Mouse (Mus musculus) cerebellum, adult 11 months (tissue): ENCODE data around the gene Rai14.

Experiments
- DNase-seq: peaks from one replicate; pipeline ENCODE4 v3.0.0; 2022

The Rai14 gene

DNA sequence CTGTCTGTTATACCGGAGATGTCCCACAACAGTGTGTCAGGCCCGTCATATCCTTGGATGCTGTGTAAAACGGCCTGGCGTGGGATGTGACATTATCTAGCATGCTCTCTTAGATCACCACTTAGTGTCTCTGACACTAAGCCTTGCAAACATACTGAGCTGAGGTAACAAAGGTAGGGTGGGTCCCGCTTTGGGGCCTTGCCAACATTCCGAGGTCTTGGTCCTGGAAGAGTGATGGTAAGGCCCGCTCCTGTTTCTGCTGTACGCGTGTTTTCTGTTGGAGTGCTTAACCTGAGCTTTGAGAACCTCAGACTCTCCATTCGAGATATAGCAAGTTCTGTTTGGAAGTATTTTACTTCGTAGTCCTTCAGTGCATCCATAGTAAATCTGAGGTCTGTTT is 5.8 kb upstream of the Rai14 start:
- DNase-seq: no peak

DNA sequence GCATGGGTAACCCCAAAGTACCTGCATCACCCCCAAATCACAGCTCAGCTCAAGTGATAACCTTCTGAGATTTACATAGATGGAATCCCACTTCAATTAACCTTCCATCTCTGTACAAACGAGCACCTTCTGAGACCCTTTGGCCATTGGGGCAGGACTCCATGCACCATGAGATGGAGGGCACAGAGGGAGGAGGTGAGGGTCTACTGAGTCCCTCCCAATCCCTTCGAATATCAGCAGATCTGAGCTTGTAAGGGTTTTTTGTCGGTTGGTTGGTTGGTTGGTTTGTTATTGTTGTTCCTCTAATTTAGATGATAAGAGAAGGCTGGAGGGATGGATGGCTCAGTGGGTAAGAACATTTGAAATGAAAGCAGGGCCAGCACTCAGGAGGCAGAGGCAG is 5.1 kb upstream of the Rai14 start:
- no peak for DNase-seq

DNA sequence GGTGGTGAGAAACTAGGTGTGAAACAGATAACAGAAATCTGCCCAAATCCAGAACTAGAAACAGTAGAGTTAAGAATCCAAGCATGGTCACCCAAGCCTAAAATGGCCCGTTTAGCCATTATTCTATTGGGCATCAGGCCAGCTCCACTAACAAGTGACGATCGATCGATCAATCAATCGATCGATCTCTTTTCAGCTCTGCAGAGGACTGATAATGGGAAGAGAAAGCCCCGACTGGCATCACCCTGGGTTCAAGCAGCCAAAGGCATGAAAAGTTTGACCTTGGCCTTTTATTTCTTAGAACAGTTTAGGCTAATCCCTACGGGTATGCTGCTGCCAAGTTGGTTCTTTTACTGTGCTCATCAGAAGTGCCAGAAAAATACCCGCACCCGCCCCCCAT is 4.3 kb upstream of the Rai14 start:
- no peak for DNase-seq

DNA sequence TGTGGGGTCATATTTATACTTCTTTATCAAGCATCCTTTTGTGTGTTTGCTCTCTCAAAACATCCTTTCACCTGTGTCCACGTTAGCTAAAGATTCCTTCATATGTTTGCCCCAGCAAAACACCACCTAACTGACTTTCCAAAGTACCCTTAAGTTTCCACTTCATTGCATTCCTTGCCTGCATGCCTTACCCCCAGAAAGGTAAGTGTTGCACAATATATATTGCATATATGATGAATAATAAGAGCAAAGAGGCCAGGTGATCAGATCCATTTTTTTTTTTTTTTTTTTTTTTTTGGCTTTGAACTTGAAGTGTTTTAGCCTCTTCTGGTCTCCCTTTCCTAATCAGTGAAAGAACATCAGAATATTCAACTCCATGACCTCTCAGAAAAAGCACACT is 2.9 kb upstream of the Rai14 start:
- DNase-seq: no peak

DNA sequence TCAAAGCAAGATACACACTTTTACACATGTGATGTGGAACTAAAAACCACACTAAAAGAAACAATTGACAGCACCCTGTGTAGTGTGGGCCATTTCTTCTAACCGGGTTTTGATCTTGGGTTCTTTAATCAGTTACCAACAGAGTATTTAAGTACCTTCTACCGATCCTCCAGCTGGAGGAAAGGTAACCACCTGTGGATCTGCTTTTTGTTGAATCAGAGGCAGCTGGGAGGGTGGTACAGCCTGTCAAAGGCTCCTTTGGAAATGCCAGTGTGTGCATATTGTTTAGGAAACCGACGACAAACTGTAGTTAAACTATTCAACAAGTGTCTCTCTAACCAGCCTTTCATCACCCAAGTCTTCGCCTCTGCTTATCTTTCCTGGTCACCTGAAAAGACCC is 1.5 kb upstream of the Rai14 start:
- DNase-seq: no peak

DNA sequence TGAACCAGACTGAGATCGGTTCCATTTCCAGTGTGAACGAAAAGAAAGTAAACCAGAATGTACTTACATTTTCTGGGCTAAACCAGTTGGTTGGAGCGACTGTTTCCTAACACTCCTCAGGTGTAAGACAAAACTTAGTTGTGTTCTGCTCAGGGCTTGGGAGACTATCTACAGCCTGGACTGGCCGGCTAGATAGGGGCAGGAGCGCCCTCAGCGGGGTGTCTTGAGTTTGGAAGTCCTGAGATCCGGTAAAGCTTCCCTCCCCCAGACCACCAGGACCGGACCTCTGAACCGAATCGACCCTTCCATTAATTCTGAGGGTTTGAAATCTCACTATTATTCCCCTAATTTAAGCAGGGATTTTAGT is 698 bp upstream of the Rai14 start:
- no peak for DNase-seq

DNA sequence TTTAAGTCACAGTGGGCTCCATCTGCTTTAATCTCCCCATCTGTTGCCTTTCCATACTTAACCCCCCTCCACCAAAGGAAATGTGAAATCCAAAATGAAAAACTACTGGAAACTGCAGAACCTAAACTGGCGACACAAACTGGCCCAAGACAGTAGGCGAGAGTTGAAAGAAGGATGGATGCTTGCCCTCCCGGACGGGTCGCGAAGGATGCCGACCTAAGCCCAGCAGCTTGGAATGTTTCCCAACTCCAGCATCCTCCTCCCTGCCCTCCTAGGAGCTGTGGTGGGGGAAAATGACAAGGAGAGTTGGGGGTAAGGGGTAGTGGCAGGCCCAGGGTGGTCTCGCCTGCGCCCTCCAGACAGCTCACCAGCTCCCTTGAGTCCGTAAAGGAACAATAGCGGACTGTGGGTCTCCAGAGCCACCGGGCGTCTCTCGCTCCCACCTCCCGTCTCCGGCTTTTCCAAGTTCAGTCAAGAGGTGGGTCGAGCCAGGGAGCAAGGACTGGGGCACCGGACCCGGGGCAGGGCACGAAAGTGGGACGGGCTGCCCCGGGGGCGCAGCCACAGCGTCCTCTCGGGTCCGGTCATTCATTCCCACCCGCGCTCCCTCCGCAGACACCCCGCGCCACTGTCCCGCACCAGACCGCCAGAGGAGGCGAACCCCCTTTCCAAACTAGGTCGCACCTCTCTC is 653 bp downstream of the Rai14 start:
- DNase-seq: no peak

DNA sequence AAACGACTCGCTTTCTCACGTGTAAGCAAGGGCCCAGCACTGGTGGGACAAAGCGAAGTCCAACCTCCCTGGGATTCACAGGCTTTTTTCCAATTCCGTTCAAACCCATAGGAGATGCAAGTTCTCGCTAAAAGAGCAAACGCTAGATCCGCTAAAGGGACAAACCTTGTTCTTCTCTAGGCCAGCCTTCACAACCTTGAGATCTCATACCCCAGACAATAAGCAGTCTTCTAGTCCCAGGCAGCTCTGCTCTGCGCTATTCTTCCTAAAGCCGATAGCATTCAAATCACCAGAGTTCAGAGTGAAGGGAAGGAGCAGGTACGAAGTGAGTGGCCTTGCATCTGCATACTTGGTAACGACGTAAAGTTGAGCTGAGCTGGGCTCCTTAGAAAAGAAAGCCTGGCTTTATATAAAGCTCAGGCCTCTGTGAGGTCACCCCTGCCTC is 1.2 kb downstream of the Rai14 start:
- no peak for DNase-seq

DNA sequence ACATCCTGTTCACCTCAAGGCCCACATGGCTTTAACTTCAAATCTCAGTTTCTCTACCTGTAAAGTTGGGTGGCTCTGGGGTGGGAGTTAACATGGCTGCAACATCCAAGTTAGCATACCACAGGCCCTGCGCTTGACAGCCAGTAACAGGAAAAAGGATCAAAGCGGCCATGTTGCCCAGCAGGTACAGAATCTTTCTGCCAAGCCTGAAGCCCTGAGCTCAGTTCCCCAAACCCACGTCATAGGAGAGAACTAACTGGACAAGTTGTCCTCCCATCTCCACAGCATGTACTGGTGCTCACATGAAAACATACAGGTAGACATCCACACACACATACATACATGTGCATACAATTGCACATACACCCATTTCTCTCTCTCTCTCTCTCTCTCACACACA is 2.1 kb downstream of the Rai14 start:
- no peak for DNase-seq

DNA sequence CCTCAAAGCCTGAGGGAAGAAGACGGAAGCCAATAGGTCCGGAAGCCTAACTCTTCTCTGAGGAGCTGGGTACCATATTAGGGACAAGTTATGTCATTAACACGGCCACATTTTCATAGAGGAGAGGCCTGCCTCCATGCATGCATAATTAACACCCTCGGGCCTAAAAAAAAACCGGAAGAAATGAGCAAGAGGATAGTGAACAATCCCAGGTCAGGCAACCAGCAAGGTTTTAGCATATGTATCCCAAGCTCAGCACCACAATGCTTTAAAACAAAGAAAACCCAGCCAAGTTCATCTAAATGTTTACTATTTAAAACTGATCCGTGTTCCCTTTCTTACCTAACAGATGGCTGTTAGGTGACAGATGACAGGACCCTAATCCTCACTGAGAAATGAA is 3.2 kb downstream of the Rai14 start:
- DNase-seq: no peak

DNA sequence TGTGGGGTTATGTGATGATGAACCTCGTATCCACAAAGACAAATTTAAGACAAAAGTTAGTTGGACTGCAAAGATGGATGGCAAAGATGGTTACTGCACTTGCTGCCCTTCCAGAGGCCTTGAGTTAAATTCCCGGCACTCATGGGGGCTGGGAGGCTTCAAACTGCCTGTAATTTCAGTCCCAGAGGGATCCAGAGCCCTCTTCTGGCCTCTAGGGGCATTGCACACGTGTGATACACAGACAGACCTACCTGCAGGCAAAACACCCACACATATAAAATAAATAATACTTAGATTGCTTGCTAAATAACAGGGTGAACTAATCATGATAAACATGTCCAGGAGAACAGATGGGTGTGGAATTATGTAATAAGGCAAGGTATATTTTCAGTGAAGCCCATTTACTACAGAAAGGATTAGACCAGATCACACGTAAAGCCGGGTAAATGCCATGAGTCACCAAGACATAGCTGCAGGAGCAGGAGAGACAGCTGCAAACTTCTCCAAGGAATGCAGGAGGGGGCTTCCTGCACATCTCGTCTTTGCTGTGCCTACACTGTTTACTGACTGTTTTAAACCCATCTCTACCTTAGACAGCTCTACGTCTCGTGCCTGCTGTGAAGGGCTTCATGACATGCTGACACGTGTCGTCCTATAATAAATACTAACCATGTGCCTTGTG is 5.7 kb downstream of the Rai14 start:
- DNase-seq: no peak

DNA sequence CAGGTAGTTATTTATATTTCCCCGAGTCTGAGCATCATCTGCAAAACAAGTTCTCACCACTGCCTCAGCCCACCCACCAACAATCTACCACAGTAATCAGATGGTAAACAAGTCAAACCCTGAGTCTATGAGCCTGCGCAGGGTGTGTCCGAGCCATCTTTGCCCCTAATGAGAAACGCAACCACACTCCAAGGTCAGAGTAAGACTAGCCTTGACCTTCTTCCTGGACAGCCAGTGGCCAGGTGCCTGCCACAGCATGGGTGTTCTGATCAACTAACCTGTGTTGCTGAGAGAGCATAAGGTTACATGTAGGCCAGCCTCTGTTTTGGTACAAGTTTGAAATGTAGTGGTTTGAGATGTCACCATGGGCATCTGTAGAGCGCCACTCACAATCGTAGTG is 7.3 kb downstream of the Rai14 start:
- no peak for DNase-seq

DNA sequence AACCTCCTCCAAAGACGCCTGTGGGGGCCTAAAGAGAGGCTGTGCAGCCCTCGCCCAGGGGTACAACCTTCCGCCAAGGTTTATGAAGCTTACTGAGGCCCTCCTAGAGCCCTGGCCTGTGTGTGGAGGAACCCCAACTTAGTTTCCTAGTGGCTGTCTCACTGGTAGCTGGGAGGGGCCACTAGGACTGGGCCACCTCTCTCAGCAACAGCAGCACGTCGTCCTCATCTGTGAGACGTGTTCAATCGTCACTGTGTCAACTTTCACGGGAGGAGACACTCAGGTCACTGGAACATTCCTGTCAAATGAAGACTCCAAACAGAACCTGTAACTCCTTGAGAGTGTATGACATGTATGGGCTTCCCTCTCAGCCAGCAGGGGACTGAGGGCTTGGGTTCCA is 8.0 kb downstream of the Rai14 start:
- no peak for DNase-seq

DNA sequence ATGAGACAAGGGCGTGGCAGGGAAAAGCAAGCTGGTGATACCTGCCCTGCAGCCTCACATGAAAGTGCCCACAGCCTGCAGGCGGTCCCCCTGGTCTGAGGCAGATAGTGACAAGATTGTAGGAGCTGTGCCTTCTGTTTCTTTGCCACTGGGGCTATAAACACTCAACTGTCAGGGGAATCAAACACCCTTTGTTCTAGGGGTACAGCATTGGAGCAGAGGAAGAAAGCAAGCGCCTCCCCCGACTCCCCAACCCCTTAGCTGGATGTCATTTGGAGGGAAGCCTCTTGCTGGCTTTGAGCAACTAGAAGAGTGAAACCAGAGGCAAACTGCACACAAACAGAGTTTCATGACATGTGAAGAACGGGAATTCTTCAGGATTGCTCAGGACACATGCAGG is 8.7 kb downstream of the Rai14 start:
- no peak for DNase-seq

DNA sequence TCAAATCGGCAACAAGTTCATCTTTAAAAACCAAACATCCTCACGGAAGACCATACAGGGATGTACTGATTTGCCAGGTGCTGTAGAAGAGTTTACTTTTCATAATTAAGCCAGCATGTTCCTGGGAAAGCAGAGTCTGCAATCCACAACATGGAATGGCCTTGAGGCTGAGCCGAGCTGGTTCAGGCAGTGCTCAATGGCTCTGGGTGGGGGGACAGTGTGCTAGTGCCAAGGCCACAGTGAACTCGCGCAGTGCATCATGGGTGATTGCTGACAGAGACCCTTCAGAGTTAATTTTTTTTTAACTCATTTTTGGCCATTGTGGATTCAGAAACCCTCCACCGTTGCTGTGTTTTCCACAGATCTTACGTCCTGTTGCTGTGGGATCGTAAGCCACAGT is 10.1 kb downstream of the Rai14 start:
- DNase-seq: no peak

DNA sequence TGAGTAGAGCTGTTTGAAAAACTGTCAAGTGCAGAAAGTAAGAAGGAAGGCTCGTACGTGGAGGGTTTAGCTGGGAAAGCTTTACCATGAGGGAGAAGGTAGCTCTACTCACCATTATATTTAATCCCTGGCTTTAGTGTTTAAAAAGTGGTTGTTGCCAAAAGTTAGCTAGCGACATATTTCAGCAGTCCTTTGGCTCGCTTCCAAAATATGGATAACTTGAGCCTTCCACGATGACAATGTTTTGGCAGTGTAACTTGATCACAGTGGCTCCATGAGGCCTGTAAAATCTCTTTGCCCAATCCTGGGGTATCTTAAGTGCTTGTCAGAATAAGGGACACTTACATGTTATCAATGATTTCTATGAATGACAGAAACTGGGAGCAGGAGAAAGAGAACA is 12.9 kb downstream of the Rai14 start:
- DNase-seq: no peak

DNA sequence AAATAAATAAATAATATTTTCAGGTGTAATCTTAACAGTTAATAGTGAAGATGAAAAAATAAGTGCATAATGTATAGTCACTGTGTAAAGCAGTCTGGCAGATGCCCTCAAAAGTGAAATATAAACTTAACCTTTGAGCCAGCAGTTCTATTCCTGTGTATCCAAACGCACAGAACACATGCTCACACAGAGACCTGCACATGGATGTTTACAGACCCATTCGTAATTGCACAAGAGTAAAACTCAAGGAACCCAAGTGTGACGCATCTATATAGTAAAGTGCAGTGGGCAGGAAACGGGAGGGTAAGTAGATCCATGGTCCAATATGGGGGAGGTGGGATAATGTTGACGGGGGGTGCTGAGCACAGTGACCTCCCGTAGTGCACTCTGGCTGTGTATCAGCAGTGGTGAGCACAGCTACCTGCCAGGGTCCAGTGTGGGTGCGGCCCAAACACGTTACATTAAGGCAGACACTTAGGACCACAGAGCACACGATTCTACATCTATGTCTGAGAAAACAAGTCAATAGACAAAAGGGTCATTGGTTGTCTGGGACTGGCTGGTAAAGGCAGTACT is 13.4 kb downstream of the Rai14 start:
- no peak for DNase-seq

DNA sequence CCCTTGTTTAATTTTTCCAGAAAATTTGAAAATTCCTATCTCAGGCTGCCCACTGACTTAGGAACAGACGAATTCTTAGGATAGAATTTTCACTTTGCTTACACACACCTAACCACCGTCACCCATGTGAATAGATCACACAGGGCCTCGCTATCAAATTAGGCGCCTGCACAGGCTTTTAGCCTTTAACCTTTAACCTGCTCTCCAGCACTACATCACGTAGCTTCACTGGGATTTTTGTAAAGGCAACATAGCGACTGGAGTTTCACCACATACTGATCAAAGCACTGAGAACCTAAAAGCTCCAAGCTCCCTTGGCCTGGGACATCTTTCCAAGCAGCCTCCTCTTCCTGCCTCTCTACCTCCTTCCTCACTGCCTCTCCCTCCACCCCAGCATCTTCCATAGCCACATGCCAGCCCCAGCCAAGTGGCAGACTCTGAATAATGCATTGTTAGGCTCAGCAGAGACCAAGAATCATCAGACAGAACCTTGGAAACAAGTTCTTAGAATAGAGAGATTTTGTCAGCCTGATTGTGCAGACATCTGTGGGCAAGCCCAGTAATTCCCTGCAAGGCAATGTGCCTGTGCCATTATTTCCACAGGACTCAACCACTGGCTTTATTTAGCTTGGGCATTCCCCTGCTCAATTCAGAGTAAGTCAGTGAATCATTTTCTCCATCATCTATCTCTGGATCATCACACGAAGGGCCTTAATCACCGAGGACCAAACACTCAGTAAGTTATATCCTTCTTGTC is 17.8 kb downstream of the Rai14 start:
- DNase-seq: no peak

DNA sequence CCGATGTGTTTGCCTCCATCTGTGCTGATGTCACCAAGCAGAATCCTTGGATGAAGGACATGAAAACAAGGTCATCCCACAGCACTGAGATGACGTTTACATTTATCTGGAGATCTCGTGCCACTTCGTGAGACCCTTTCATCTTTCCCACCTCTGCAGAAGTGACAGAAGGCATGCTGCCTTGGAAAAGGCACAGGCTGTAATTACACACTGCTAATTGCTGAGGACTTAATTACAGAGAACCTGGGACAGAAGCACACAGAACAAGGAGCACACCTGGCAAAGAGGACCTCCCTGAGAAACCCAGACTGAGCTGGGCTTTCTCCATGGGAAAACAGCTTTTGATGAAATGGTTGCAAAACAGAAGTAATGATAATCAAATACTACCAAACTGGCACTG is 21.8 kb downstream of the Rai14 start:
- no peak for DNase-seq

DNA sequence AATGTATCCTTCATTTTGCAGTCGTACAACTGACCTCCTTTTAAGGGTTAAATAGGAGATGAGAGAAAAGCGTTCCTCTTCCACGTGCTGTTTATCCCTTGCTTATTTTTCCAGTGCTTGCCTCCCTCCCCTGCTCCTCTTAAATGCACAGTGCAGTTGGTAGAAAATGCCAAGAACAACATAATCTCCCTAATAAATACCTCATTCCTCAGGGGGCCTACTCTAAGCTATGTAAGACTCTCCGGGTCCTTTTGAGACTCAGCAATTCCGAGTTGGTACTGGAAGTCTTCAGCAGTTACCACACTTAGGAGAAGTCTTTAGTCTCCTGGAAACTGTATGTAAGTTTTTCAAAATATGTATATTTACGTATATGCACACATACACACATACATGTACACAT is 22.9 kb downstream of the Rai14 start:
- DNase-seq: no peak

DNA sequence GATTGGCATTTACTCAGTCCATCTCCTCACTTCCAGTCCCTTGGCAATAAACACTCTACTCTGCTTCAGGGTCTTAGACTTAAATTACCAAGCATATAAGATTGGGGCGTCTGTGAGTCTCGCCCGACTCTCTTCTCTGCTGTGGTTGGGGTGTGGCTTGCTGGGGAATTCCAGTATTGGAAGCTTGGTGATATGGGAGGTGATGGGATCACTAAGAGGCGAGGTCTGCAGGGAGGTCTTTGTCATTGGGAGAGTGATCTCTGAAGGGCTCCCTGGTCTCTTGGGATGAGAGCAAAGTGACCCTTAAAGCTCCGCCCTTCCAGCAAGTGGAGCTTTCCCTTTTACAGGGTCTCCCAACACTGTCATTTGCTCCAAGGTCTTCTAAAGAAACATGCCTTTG is 23.5 kb downstream of the Rai14 start:
- no peak for DNase-seq

DNA sequence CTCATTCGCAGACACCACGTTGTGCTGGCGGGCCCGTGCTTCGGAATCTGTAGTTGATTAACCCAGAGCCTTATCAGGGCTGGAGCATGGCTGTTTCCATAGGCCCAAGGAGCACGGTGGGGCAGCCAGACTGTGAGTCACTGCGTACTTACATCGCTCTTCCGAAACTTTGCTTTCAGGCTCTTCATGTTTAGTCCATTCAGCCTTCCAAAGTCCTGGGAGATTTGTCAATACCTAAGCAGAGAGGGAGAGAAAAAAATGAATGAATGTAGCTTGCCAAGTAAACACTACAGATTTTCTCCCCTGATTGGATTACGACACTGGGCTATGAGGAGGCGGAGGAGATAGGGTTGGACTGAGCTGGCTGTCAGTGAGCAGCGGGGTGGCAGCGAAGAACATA is 24.2 kb downstream of the Rai14 start:
- DNase-seq: no peak

DNA sequence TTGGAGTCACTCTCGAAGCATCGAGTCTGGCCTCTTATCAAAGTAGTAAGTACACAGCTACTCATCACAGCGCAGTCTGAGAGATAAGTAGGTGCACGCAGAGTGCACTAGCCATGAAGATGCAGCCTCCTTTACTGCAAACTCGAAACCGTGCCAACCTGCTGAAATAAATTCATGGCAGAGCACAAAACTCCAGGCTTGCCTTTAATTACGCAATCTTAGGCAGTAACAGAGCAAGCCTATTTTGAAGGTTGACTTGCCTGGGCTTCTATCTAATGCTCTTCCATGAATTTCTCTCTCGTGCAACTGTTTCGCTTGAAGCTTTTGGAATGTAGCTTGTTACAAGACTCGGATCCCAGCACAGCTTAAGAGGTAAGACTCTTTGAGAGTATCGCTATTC is 25.1 kb downstream of the Rai14 start:
- no peak for DNase-seq

DNA sequence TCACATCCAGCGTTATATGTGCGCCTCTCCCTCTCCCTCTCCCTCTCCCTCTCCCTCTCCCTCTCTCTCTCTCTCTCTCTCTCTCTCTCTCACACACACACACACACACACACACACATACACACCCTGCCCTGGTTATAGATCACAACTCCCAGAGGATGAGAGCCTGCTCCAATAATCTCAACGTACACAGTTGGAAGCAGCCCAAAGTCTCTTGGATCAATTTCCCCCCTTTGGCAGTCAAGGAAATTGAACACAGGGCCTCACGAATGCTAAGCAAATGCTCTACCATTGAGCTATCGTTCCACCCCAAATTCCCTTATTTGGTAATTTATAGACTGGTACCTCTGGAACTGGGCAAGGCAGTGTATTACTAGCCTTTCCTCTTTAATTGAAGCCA is 25.7 kb downstream of the Rai14 start:
- DNase-seq: no peak
